Mouse (Mus musculus) lung, postnatal 14 days (tissue): ENCODE data around the gene Specc1.

Experiments
- DNase-seq: peaks from one replicate; pipeline ENCODE4 v3.0.0; 2021

The Specc1 gene

GRCm38 (mm10) chr11:61970901-61971300, 14.3 kb downstream of the Specc1 start:
- no peak for DNase-seq

GRCm38 (mm10) chr11:61971441-61972221, 15.1 kb downstream of the Specc1 start:
- DNase-seq, result no peak

GRCm38 (mm10) chr11:61974106-61974707, 17.6 kb downstream of the Specc1 start:
- DNase-seq, result no peak

- DNase-seq, result no peak
Measured at GRCm38 (mm10) chr11:61975783-61976182, 19.2 kb downstream of the Specc1 start.

GRCm38 (mm10) chr11:61981285-61981684, 24.7 kb downstream of the Specc1 start:
- no peak for DNase-seq

- no peak for DNase-seq
Measured at GRCm38 (mm10) chr11:61982828-61983227, 26.3 kb downstream of the Specc1 start.

GRCm38 (mm10) chr11:61986939-61987338, 30.4 kb downstream of the Specc1 start:
- no peak for DNase-seq

- peak; percentile 31 for DNase-seq
Measured at GRCm38 (mm10) chr11:61989647-61990046, 33.1 kb downstream of the Specc1 start.

GRCm38 (mm10) chr11:61991576-61991975, 35.0 kb downstream of the Specc1 start:
- DNase-seq, result no peak

GRCm38 (mm10) chr11:61992671-61993285, 36.2 kb downstream of the Specc1 start:
- DNase-seq, result no peak

GRCm38 (mm10) chr11:61999501-61999900, 42.9 kb downstream of the Specc1 start:
- no peak for DNase-seq

GRCm38 (mm10) chr11:62000099-62000498, 43.5 kb downstream of the Specc1 start:
- DNase-seq, result no peak

- DNase-seq, result no peak
Measured at GRCm38 (mm10) chr11:62001977-62002376, 45.4 kb downstream of the Specc1 start.

GRCm38 (mm10) chr11:62004881-62005240, 48.3 kb downstream of the Specc1 start:
- DNase-seq, result no peak

GRCm38 (mm10) chr11:62005241-62005910, 48.8 kb downstream of the Specc1 start:
- DNase-seq, result peak; percentile 61

GRCm38 (mm10) chr11:62005911-62006260, 49.3 kb downstream of the Specc1 start:
- no peak for DNase-seq

GRCm38 (mm10) chr11:62006680-62007079, 50.1 kb downstream of the Specc1 start:
- DNase-seq, result no peak

- DNase-seq, result no peak
Measured at GRCm38 (mm10) chr11:62007984-62008383, 51.4 kb downstream of the Specc1 start.

- DNase-seq, result peak; percentile 30
Measured at GRCm38 (mm10) chr11:62010625-62011231, 54.2 kb downstream of the Specc1 start.

GRCm38 (mm10) chr11:62012039-62012438, 55.5 kb downstream of the Specc1 start:
- no peak for DNase-seq

- DNase-seq, result no peak
Measured at GRCm38 (mm10) chr11:62013449-62013848, 56.9 kb downstream of the Specc1 start.

- DNase-seq, result no peak
Measured at GRCm38 (mm10) chr11:62015071-62015654, 58.6 kb downstream of the Specc1 start.

GRCm38 (mm10) chr11:62016985-62017384, 60.4 kb downstream of the Specc1 start:
- DNase-seq, result no peak
